Mouse (Mus musculus) midbrain, embryonic 16.5 days (tissue): ENCODE measurements around the gene Trim17. TPM values are rescaled to one million over a fixed set of nuclear protein-coding genes. Genes with fewer than 3 reads are reported as not detected.
A peak's percentile ranks its signal among the peaks of the same experiment; 100 is the strongest.

Experiments used
- ATAC-seq: fragments of 200-750 bp; cut with Nextera tagmentation; 2 replicates; pipeline ENCODE4 v1.8.0; 2017; ENCODE audit warnings: moderate TSS enrichment
- H3K27ac ChIP-seq: fragments of 300-500 bp; sonication (generic); 2 replicates; pipeline ENCODE4 v1.5.1; 2014; ENCODE audit warnings: mild to moderate bottlenecking, low read length, mixed read lengths
- H3K27me3 ChIP-seq: fragments of 300-500 bp; sonication (generic); 2 replicates; pipeline ENCODE4 v1.6.1; 2014; ENCODE audit warnings: low read depth, low read length, mixed read lengths; ENCODE audit not compliant: control insufficient read depth, insufficient read depth
- H3K36me3 ChIP-seq: fragments of 300-500 bp; sonication (generic); 2 replicates; pipeline ENCODE4 v1.6.1; 2014; ENCODE audit warnings: mild to moderate bottlenecking, low read length, moderate library complexity, mixed read lengths; ENCODE audit not compliant: control insufficient read depth, insufficient read depth
- H3K4me1 ChIP-seq: fragments of 300-500 bp; sonication (generic); 2 replicates; pipeline ENCODE4 v1.6.1; 2014; ENCODE audit warnings: mild to moderate bottlenecking, low read length, mixed read lengths; ENCODE audit not compliant: control insufficient read depth, insufficient read depth
- H3K4me2 ChIP-seq: fragments of 300-500 bp; sonication (generic); 2 replicates; pipeline ENCODE4 v1.6.1; 2014; ENCODE audit warnings: mild to moderate bottlenecking, low read length, mixed read lengths
- H3K4me3 ChIP-seq: fragments of 300-500 bp; sonication (generic); 2 replicates; pipeline ENCODE4 v1.5.1; 2014; ENCODE audit warnings: low read depth, mild to moderate bottlenecking, low read length, moderate library complexity, mixed read lengths
- H3K9ac ChIP-seq: fragments of 300-500 bp; sonication (generic); 2 replicates; pipeline ENCODE4 v1.6.1; 2014; ENCODE audit warnings: low read depth, low read length, mixed read lengths
- H3K9me3 ChIP-seq: fragments of 300-500 bp; sonication (generic); replicated peaks from 2 replicates; pipeline ENCODE4 v1.6.1; 2014; ENCODE audit warnings: mild to moderate bottlenecking, low read length, mixed read lengths; ENCODE audit not compliant: control insufficient read depth, poor library complexity, severe bottlenecking
- WGBS: fragments of 180-500 bp; shearing (Covaris S2); extraction: QIAGEN DNeasy Blood & Tissue Kit; methylation state at CpG from one replicate; pipeline ENCODE4 v1.1.7; 2014; 5-methylcytosine and 5-hydroxymethylcytosine counted together
- polyA plus RNA-seq: library from polyadenylated mRNA; unstranded; fragments of >200 nt; fragmentation: Nextera tagmentation; extraction: Ambion mirVana; gene quantifications from 2 replicates; pipeline ENCODE4 v1.2.1, GENCODE M21; 2015

Gene Trim17
- polyA plus RNA-seq, 1 experiment from 2014 or later, result 2.1 TPM

DNA sequence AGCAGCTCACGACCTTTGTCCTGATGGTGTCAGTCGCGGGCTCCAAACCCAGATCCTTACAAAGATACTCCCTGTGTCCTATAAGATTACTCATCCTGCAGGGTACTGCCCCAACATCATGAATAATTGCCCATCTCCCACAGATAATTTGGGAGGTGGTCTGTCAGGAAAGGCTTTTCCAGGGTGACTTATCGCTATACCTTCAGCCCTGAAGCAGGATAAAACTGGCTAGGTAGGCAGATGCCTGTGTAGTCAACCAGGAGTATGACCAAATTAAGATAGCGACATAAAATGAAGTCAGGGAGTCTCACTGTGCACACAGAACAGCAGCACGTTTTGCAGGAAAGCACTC, 15.4 kb upstream of the Trim17 start:
- Histone ChIP-seq H3K9ac (peak overlapping the region; percentile 99), H3K27ac (peak overlapping the region; percentile 94), H3K4me2 (peak overlapping the region; percentile 51), H3K27me3 (no peaks in the 10 kb centered on the region), H3K4me3 (peak overlapping the region; percentile 81), H3K4me1 (peaks cover 22% of the 10 kb centered on the region), H3K9me3 (no peaks in the 10 kb centered on the region), H3K36me3 (peaks cover 7% of the 10 kb centered on the region; the same call in 1 of the 2 replicates)
- peak; percentile 41 for ATAC-seq
- 11% methylated on average over 6 of the region's 6 CpGs for WGBS

DNA sequence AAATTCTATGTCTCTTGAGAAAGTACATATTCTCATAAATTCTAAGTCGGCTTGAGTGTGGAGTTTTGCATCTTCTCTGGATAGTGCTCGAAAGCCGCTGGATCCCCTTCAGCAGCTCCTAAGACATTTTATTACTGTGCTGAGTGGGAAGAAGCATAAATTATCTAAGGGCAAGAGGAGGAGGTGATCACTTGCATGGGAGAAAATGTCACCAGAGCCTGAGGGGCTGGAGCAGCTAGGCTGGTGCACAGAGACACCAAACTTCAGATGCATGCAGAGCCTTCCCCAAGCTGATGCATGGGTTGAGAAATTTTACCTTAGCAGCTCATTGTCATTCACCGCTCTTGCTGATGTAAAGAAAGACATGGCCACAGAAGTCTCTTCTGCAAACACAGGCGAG, 10.3 kb upstream of the Trim17 start:
- no peak overlapping the region for H3K4me3 ChIP-seq
- ATAC-seq, result no peak
- no peak overlapping the region for H3K4me2 ChIP-seq
- no peaks in the 10 kb centered on the region for H3K27me3 ChIP-seq
- WGBS, result 74% methylated on average over 5 of the region's 5 CpGs
- no peak overlapping the region for H3K27ac ChIP-seq
- H3K4me1 ChIP-seq, result peaks cover 8% of the 10 kb centered on the region
- H3K9ac ChIP-seq, result no peak overlapping the region
- no peaks in the 10 kb centered on the region for H3K9me3 ChIP-seq
- no peaks in the 10 kb centered on the region for H3K36me3 ChIP-seq

DNA sequence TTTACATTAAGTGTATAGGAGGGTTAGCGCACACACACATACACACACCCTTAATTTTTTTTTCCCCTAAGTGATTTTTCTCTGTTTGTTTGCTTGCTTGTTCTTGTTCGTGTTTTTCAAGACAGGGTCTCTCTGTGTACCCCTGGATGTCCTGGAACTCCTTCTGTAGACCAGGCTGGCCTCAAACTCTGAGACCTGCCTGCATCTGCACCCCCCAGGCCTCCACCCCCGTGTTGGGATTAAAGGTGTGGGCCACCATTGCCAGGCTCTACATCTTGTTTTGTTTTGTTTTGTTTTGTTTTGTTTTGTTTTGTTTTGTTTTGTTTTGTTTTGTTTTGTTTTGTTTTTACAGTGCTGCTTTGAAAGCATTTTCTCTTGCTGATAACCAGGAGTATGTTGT, 7.2 kb upstream of the Trim17 start:
- ATAC-seq, result no peak
- Histone ChIP-seq H3K9ac (peak overlapping the region; percentile 67), H3K9me3 (no peaks in the 10 kb centered on the region), H3K27me3 (no peaks in the 10 kb centered on the region), H3K4me1 (peaks cover 22% of the 10 kb centered on the region), H3K27ac (peak overlapping the region; percentile 99), H3K4me3 (peak overlapping the region; percentile 68), H3K4me2 (peak overlapping the region; percentile 62), H3K36me3 (no peaks in the 10 kb centered on the region)
- WGBS, result 72% methylated on average over 3 of the region's 3 CpGs

DNA sequence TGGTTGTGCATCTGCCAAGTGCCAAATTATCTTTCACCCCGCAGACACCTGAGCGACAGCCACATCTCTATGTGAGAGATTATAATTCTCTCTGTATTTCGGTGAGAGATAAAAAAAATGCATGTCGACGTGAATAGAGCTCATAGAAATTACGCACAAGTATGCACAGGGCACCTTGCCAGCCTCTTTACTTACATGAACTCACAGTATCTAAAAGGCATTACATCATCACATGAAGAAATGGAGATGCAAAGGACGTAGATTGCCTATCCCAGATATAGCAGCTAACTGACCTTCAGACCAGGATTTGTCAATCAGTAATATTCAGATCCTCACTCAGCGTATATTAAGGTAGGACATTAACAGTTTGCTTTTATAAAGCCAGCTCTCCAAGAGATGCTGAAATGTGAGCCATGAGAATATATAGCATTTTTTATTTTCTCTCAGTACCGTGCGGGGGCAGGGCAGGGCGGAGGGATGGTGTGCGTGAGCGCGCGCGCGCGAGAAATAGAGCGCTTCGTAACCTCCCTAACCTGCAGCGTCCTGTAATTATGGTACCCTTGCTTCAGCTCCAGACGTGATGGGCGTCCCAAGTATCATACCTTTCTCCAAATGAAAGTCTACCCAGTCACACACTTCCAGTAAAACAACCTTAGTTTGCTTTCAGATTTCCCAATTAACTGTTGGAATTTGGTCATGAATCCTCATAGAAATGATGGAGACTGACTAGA, 6.5 kb upstream of the Trim17 start:
- ATAC-seq, result peak; percentile 81
- Histone ChIP-seq H3K4me2 (peak overlapping the region; percentile 62), H3K27me3 (no peaks in the 10 kb centered on the region), H3K36me3 (no peaks in the 10 kb centered on the region), H3K4me1 (peaks cover 25% of the 10 kb centered on the region), H3K27ac (peak overlapping the region; percentile 99), H3K4me3 (peak overlapping the region; percentile 68), H3K9ac (peak overlapping the region; percentile 67), H3K9me3 (no peaks in the 10 kb centered on the region)
- 6% methylated on average over 23 of the region's 23 CpGs for WGBS

DNA sequence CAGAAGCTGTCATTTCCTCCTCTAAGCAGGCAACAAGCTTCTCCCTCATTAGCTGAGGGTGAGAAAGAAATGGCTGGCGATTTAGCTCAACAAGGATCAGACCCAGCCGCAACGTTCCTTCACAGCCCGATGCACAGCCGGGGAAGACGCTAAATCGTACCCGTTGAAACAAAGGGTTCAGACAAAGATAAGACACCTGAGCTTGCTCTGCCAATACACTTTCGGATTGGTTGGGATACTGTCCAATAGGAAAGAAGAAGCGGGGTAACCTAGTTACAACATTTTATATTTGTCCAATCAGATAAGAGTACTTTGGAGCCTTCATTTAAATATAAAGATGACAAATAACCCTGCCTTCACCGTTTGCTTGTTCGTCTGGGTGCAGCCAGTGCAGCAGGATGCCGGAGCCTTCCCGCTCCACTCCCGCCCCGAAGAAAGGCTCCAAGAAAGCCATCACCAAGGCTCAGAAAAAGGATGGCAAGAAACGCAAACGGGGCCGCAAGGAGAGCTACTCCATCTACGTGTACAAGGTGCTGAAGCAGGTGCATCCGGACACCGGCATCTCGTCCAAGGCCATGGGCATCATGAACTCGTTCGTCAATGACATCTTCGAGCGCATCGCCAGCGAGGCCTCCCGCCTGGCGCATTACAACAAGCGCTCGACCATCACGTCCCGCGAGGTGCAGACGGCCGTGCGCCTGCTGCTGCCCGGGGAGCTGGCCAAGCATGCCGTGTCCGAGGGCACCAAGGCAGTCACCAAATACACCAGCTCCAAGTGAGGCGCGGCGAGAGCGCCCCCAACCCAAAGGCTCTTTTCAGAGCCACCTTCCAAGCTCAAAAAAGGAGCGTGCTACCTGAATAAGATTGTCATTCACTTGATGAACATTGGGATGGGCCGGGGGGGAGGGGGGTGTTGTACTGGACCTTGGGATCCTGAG, 5.7 kb upstream of the Trim17 start, which contains the start of gene Hist3h2ba:
TSS of gene Hist3h2ba (plus strand) at position 379 of the 938 bp plus-strand sequence.
- no peaks in the 10 kb centered on the region for H3K36me3 ChIP-seq
- H3K4me2 ChIP-seq, result peak within 1 kb of the TSS; percentile 62
- whole genome bisulfite sequencing, result under 1% methylated on average over 45 of the region's 48 CpGs
- H3K27me3 ChIP-seq, result no peaks in the 10 kb centered on the region
- peak within 1 kb of the TSS; percentile 68 for H3K4me3 ChIP-seq
- peak; percentile 93 for ATAC-seq
- peaks cover 26% of the 10 kb centered on the region for H3K4me1 ChIP-seq
- H3K9ac ChIP-seq, result peak within 1 kb of the TSS; percentile 79
- H3K27ac ChIP-seq, result peak within 1 kb of the TSS; percentile 99
- H3K9me3 ChIP-seq, result no peaks in the 10 kb centered on the region

DNA sequence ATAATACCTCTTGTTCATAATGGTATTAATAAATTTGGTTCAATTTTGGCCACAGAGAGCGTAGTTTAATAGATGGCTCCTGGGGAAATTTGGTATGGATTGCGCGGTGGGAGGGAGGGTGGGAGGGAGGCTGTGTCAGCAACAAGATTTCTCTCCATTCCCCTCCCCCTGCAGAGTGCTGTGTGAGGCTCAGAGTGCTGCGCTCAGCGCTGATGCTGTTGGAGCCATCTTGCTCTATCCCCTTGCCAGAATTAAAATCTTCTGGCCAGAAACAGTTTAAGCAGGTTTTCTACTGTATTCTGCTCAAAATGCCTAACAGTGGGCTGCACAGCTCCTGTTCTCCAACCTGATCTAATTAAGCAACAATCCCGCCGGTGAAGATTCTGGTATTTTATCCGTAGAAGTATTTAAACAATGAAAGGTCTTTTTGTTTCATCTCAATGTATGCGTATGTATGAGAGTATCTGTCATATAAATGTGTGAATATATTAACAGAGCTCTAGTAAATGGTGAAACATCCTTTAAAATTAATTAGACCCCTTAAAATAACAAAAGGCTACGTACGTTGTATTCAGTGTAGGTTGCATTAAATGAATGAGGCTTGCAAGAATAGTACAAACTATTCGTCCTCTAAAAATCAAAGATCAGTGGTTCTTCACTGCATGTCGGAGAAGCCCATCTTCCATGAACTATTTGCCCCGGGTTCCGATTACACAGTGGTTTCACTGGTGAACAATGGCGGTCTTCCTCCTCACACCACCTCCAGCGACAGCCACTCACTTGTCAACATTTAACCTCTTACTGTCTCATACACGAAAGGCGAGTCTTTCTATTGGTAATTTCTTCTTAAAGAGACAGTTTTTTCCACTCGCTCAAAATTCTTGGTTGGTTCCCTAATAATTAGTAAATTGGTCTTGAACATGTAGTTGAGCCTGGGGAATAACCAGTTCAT, 4.7 kb upstream of the Trim17 start:
- 2% methylated on average over 20 of the region's 20 CpGs for WGBS
- Histone ChIP-seq H3K4me2 (peak overlapping the region; percentile 61), H3K36me3 (no peaks in the 10 kb centered on the region), H3K9me3 (no peaks in the 10 kb centered on the region), H3K9ac (peak overlapping the region; percentile 79), H3K27me3 (no peaks in the 10 kb centered on the region), H3K4me3 (peak overlapping the region; percentile 68), H3K4me1 (peaks cover 26% of the 10 kb centered on the region), H3K27ac (peak overlapping the region; percentile 99)
- peak; percentile 44; the same call in 1 of the 2 replicates for ATAC-seq

DNA sequence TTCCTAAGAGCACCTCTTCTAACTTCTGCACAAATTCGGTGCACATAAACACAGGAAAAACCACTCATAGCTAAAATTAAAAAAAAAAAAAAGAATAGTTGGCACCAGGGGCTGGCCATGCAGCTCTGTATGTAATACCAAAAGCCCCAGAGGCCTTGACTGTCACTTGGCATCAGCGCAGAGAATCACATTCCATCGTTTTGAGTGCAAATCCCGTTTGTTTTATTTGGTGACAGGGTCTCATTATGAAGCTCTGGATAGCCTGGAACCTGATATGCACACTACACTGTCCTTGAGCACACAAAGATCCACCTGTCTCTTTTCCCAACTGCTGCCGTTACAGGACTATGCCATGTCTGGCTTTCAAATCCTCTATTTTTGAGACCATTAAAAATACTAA, 3.3 kb upstream of the Trim17 start:
- H3K27me3 ChIP-seq, result no peaks in the 10 kb centered on the region
- no peak for ATAC-seq
- H3K9ac ChIP-seq, result peak overlapping the region; percentile 79
- no peaks in the 10 kb centered on the region for H3K36me3 ChIP-seq
- H3K27ac ChIP-seq, result peak overlapping the region; percentile 99
- no peaks in the 10 kb centered on the region for H3K9me3 ChIP-seq
- WGBS, result 54% methylated on average over 5 of the region's 5 CpGs
- H3K4me1 ChIP-seq, result peaks cover 27% of the 10 kb centered on the region
- H3K4me2 ChIP-seq, result peak overlapping the region; percentile 61
- H3K4me3 ChIP-seq, result peak overlapping the region; percentile 68

DNA sequence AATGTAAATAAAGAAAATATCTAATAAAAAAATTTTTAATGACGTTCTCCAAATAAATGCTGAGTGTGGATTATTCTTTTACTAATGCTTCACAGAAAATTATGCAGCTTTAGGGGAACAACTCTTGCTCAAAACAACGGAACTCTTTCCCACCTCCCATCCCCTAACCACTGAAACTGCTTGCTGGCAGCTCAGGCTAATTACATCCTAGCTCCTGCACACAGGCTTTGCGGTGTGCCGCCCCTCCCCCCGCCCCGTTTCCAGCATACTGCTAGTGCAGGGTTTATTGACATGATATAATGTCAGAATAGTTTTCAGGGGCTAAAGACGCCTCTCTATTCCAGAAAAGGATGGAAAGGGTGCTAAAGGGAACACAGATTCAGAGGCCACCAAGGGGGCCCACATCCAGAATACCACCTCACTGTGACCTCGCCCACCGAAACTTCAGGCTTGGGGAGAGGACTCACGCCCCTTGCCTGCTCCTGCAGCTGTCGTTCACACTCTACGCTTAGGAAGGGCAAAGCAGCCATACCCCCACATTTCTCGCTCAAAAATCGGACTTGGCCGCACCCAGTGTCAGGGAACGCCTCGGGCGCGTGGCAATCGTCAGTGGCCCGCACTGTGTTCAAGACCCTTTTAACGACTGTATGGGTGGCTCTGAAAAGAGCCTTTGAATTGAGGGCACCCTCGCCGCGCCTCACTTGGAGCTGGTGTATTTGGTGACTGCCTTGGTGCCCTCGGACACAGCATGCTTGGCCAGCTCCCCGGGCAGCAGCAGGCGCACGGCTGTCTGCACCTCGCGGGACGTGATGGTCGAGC, 925 bp upstream of the Trim17 start:
- Histone ChIP-seq H3K27ac (peak overlapping the region; percentile 98), H3K36me3 (0 out of 2 replicates have a peak, but pooled peaks cover 3% of the 10 kb centered on the region), H3K4me1 (peaks cover 45% of the 10 kb centered on the region), H3K9ac (peak overlapping the region; percentile 77), H3K4me2 (peak overlapping the region; percentile 56), H3K9me3 (no peaks in the 10 kb centered on the region), H3K27me3 (no peaks in the 10 kb centered on the region), H3K4me3 (peak overlapping the region; percentile 62)
- ATAC-seq, result no peak; the same call in none of the 2 replicates
- under 1% methylated on average over 33 of the region's 33 CpGs for WGBS
